Mouse (Mus musculus) cerebral cortex, adult 2 months (tissue): Measurements from ENCODE around the gene Hmgcs2.

Source experiments
- WGBS: fragments of 180-500 bp; shearing (Covaris S2); methylation state at CpG from one replicate; pipeline ENCODE4 v1.1.7; 2018; 5-methylcytosine and 5-hydroxymethylcytosine counted together

Hmgcs2 gene

DNA sequence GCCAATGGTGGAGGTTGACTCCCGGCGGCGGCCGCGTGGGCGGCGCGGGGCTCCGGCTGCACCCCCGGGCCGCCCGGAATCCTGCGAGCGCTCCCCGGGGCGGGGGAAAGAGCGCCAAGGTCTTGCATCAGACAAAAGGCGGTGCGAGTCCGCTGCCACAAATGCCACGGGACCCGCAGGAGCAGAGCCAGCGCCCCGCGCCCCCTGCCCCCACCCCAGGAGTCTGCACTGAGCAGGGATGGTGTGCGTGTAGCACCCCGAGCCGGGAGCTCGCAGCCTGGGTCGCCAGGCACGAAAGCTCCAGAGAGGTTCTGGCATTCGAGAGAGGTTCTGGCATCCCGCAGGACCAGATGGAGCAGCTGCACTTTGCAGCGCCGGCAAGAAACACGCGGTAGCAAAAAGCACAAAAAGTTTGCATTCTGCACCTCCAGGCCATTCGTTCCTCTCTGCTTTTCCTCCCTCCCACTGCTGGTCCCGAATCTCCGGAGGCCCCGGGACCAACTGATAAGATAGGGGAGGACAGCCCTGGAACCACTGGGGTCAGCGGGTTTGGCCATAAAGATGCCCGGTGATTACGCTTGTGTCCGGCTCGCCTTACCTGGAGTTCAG is 59.0 kb downstream of the Hmgcs2 start:
- 2% methylated on average over 46 of the region's 46 CpGs for WGBS

DNA sequence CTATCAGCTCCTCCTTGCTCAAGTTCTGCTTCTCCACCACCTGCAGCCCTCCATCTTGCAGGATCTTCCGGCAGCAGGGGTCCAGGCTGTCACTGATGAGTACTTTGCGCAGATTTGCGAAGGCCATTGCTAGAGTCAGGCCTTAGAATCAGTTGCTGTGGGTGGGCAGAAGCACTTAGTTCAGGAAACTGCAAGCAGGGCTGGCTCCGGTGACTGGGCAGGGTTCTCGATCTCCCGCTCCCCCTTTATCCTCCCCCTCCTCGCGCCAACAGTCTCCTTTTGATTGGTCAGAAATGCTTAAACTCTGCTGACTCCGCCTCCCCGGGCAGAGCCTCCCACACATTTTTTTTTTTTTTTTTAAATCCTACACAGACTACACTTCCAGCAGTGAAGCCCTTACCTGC is 59.5 kb downstream of the Hmgcs2 start, which contains the start of gene Phgdh:
TSS of gene Phgdh (minus strand) at position 285 of the 404 bp plus-strand sequence.
- 5% methylated on average over 10 of the region's 10 CpGs for WGBS

DNA sequence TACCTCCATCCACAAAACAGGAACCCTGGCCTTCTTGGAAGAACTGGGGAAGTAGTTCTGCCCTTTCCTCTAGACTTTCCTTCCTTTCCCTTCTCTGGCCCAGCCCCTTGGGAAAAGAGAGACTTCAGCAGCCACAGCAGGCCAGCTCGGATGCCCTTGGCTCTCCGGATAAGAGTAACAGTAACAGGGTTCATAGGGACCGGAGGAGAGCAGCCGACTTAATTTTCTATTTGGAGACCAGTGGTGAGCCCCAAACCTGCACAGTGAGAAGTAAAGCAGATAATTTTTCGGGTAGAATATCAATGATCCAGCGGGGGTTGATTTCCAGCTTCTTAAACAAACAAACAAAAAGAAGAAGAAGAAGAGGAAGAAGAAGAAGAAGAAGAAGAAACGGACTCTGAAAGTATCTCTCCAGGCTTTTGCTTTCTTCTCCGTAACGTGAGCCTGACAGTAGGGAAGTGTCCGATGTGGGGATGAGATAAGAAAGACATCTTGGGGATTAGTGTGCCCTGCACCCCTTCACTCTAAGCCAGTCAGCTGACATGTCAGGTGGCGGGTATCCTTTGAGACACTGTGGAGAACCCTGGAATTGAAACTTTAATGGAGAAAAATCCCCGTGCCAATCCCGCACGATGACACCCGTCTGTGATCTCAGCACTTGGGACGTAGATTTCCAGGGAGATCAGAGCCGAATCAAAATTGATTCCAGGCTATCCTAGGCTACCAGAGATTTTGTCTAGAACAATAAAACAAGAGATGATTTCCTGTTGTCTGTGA is 60.8 kb downstream of the Hmgcs2 start:
- WGBS: 90% methylated on average over 17 of the region's 17 CpGs

DNA sequence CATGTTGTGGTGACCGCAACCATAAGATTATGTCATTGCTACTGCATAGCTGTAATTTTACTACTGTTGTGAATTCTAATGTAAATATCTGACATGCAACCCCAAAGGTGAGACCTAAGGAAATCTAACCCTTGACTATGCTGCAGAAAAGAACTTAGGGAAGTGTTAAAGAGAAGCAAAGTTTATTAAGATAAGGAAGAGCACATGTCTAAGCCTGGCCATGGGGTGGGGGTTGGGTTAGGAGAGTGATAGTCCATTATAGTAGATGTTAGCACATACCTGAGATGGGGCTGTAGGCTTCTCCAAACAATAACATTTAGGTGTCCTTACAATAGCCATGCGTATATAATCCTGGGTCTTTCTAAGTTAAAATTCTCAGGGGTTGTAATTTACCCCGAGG is 63.0 kb downstream of the Hmgcs2 start:
- WGBS: 85% methylated on average over 3 of the region's 3 CpGs

DNA sequence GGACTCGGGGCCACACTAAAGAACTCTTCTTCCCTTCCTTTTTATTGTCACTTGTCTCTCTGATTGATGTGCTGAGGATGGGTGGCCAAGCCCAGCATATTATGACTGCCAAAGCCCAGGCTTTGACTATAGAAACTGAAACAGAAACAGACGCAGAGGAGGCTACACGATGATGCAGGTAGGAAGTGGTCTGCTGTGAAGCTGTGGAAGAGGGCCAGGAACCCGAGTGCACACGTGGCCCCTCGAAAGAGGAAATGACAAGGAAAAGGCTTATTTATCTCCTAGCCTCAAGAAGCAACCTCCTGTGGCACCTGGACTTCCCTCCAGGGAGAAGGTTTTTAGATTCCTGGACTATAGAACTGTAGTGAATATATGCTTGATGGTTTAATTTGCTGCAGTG is 67.9 kb downstream of the Hmgcs2 start:
- 82% methylated on average over 6 of the region's 6 CpGs for WGBS

DNA sequence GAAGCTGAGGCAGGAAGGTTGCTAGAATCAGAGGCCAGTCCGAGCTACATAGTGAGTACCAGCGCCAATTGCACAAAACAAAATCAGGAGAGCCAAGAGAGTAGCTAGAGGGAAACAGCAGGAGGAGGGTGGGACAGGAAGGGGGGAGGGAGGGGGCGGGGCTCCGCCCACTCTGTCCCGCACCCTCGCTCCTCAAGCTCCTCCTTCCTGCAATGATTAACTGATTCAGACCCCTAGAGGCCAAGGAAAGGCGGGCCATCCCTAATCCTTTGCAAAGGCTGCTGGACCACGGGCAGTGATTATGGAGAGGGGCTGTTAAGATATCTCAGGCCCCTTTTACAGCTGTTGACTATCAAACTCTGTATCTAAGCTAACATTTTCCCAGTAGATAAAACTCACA is 68.5 kb downstream of the Hmgcs2 start:
- WGBS: 39% methylated on average over 8 of the region's 8 CpGs

DNA sequence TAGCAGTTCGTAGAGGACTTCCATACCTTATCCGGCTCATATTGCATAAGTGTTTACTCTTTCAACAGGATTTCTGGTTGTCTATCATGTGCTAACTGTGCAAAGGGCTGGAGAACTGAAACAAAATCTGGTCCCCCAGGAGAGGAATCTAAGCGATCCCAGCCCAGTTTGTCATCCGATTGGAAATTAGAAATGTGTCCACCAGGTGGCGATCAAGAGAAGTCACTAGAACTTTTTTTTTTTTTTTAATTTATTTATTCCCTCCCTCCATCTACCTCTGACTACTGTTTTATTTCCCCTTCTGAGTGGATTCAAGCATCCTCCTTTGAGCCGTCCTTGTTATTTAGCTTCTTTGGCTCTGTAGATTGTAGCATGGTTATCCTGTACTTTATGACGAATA is 73.7 kb downstream of the Hmgcs2 start:
- WGBS: 26% methylated on average over 7 of the region's 7 CpGs

DNA sequence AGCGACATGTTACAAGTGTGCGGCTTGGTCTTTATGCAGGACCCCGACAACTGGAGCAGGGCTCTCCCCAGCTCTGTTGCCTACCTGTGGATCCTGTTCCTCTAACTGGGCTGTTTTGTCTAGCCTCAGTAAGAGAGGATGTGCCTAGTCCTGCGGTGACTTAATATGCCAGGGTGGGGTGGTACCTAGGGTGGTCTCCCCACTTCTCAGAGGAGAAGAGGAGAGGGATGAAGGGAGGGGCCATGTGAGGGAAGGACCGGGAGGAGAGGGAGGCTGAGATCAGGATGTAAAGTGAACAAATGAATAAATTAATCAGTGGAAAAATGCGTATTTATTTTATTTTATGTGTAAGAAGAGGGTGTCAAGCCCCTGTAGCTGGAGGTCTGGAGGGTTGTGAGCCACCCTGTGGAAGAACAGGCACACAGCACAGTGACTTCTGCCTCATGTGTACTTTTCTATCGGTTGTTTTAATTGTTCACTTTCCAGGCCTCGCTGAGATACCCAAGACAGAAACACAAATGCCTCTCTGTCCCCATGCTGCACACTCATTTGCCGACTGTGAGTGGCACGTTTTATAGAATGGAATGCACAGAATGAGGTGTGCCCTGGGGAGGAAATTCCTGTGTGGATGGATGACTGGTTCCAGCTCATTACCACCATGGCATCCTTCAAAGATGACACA is 75.2 kb downstream of the Hmgcs2 start:
- 69% methylated on average over 10 of the region's 10 CpGs for WGBS

DNA sequence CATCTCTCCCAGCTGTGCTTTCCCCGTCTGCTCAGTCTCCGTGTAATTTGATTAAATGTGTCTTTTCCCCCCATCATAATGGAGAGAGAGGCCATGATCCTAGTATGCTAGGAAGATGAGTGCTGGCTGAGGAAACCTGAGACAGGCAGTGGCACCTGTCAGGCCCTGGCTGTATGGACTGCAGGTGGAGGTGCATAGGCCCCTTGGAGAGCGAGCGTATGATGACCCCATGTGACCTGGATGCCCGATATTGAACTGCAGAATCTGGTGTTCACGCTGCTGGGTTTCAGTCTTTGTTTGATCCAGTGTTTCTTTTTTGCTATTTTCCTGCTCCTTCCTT is 75.8 kb downstream of the Hmgcs2 start:
- 78% methylated on average over 6 of the region's 6 CpGs for WGBS

DNA sequence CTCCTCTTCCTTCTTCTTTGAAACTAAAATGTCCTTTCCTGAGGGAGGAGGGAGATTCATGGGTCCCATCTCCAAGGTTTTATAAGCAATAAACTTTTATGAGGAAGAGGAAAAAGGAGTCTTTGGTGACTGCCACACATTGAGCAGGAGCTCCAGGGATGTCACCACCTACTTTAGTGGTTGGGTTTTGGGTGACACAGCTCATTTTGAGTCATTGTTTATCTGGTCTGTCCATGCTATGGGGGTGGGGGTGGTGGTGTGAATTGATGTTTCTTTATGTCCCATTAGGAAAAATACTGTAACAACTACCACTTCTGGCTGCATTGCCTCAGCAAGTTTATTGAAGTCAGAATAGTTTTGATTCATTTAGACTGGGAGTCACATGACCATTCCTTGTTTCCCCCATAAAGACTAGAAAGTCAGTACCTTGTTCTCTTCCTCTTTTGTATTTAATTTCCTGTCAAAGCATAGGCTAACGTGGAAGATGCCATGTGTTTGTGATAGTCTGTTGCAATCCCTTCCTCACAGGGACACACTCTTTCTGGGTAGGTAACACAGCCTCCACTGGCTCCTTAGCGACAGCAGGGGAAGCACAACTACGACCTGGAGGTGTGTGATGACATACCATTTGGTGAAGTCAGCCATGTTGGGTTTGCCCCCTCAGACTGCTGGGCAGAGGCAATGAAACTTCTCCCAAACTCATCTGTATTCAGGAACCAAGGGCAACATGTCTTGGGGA is 76.6 kb downstream of the Hmgcs2 start:
- WGBS: 79% methylated on average over 3 of the region's 3 CpGs
